Mouse (Mus musculus) mesoderm, embryonic 11.5 days (tissue): ENCODE measurements around the gene Stab2.

Experiments used
- DNase-seq: peaks from one replicate; pipeline ENCODE4 v3.0.0-alpha.2; 2012; ENCODE audit warnings: low read depth, low spot score

Gene Stab2

GRCm38 (mm10) chr10:86890166-86890930 lies 117.5 kb downstream of the Stab2 start:
- no peak for DNase-seq

- DNase-seq: no peak
Measured at GRCm38 (mm10) chr10:86889440-86889839, 118.4 kb downstream of the Stab2 start.

GRCm38 (mm10) chr10:86886434-86886833 lies 121.4 kb downstream of the Stab2 start:
- no peak for DNase-seq

- no peak for DNase-seq
Measured at GRCm38 (mm10) chr10:86881448-86881847, 126.4 kb downstream of the Stab2 start.

GRCm38 (mm10) chr10:86880071-86880806 lies 127.6 kb downstream of the Stab2 start:
- DNase-seq: no peak

- DNase-seq: no peak
Measured at GRCm38 (mm10) chr10:86878721-86879120, 129.1 kb downstream of the Stab2 start.

- DNase-seq: no peak
Measured at GRCm38 (mm10) chr10:86872591-86872990, 135.2 kb downstream of the Stab2 start.

GRCm38 (mm10) chr10:86872121-86872520 lies 135.7 kb downstream of the Stab2 start:
- no peak for DNase-seq

- DNase-seq: no peak
Measured at GRCm38 (mm10) chr10:86863429-86863828, 144.4 kb downstream of the Stab2 start.

GRCm38 (mm10) chr10:86862496-86862895 lies 145.3 kb downstream of the Stab2 start:
- no peak for DNase-seq

- no peak for DNase-seq
Measured at GRCm38 (mm10) chr10:86860396-86860795, 147.4 kb downstream of the Stab2 start.

GRCm38 (mm10) chr10:86853433-86853832 lies 154.4 kb downstream of the Stab2 start:
- DNase-seq: no peak

GRCm38 (mm10) chr10:86852160-86852559 lies 155.7 kb downstream of the Stab2 start:
- DNase-seq: no peak

- DNase-seq: no peak
Measured at GRCm38 (mm10) chr10:86849508-86849907, 158.3 kb downstream of the Stab2 start.

GRCm38 (mm10) chr10:86849087-86849486 lies 158.7 kb downstream of the Stab2 start:
- DNase-seq: no peak

GRCm38 (mm10) chr10:86846926-86847467 lies 160.8 kb downstream of the Stab2 start:
- DNase-seq: no peak

GRCm38 (mm10) chr10:86842659-86843058 lies 165.2 kb downstream of the Stab2 start:
- DNase-seq: no peak

GRCm38 (mm10) chr10:86838827-86839226 lies 169.0 kb downstream of the Stab2 start:
- DNase-seq: no peak

GRCm38 (mm10) chr10:86836784-86837183 lies 171.0 kb downstream of the Stab2 start:
- no peak for DNase-seq

GRCm38 (mm10) chr10:86829515-86829914 lies 178.3 kb downstream of the Stab2 start:
- no peak for DNase-seq

- DNase-seq: no peak
Measured at GRCm38 (mm10) chr10:86828221-86829135, 179.3 kb downstream of the Stab2 start.

- no peak for DNase-seq
Measured at GRCm38 (mm10) chr10:86826929-86827328, 180.9 kb downstream of the Stab2 start.
